Mouse (Mus musculus) forebrain, embryonic 11.5 days (tissue): ENCODE measurements at regions not wholly inside any gene's neighbourhood (a gene's known extent, or its start where the extent isn't known, plus 50 kb on each side); places are given as distances from the start of the nearest gene placed in this dataset.

Experiments used
- ATAC-seq: fragments of 200-750 bp; cut with Nextera tagmentation; replicated peaks from 2 replicates; pipeline ENCODE4 v1.8.0; 2017; ENCODE audit warnings: moderate TSS enrichment; ENCODE audit not compliant: low FRiP score
- DNase-seq: peaks from one replicate; pipeline ENCODE4 v3.0.0-alpha.2; 2017; ENCODE audit warnings: low spot score
- H3K27ac ChIP-seq: fragments of 300-500 bp; sonication (generic); 2 replicates; pipeline ENCODE4 v1.5.1; 2014; ENCODE audit warnings: low read depth, low read length
- H3K27me3 ChIP-seq: fragments of 300-500 bp; sonication (generic); 2 replicates; pipeline ENCODE4 v1.6.1; 2014; ENCODE audit warnings: mild to moderate bottlenecking, low read length, mixed read lengths; ENCODE audit not compliant: control insufficient read depth, insufficient read depth
- H3K36me3 ChIP-seq: fragments of 300-500 bp; sonication (generic); 2 replicates; pipeline ENCODE4 v1.6.1; 2014; ENCODE audit warnings: mild to moderate bottlenecking, low read length, moderate library complexity, mixed read lengths; ENCODE audit not compliant: control insufficient read depth, insufficient read depth
- H3K4me1 ChIP-seq: fragments of 300-500 bp; sonication (generic); replicated peaks from 2 replicates; pipeline ENCODE4 v1.6.1; 2014; ENCODE audit warnings: low read length, mixed read lengths; ENCODE audit not compliant: control insufficient read depth, insufficient read depth
- H3K4me2 ChIP-seq: fragments of 300-500 bp; sonication (generic); 2 replicates; pipeline ENCODE4 v1.6.1; 2014; ENCODE audit warnings: low read depth, mild to moderate bottlenecking, low read length, moderate library complexity, mixed read lengths; ENCODE audit not compliant: severe bottlenecking
- H3K4me3 ChIP-seq: fragments of 300-500 bp; sonication (generic); 2 replicates; pipeline ENCODE4 v1.5.1; 2014; ENCODE audit warnings: low read depth, low read length
- H3K9ac ChIP-seq: fragments of 300-500 bp; sonication (generic); 2 replicates; pipeline ENCODE4 v1.6.1; 2014; ENCODE audit warnings: low read length
- H3K9me3 ChIP-seq: fragments of 300-500 bp; sonication (generic); 2 replicates; pipeline ENCODE4 v1.6.1; 2016; ENCODE audit warnings: low read length, mixed read lengths; ENCODE audit not compliant: control insufficient read depth
- WGBS: fragments of 180-500 bp; shearing (Covaris S2); extraction: QIAGEN DNeasy Blood & Tissue Kit; methylation state at CpG from one replicate; pipeline ENCODE4 v1.1.7; 2014; 5-methylcytosine and 5-hydroxymethylcytosine counted together

DNA sequence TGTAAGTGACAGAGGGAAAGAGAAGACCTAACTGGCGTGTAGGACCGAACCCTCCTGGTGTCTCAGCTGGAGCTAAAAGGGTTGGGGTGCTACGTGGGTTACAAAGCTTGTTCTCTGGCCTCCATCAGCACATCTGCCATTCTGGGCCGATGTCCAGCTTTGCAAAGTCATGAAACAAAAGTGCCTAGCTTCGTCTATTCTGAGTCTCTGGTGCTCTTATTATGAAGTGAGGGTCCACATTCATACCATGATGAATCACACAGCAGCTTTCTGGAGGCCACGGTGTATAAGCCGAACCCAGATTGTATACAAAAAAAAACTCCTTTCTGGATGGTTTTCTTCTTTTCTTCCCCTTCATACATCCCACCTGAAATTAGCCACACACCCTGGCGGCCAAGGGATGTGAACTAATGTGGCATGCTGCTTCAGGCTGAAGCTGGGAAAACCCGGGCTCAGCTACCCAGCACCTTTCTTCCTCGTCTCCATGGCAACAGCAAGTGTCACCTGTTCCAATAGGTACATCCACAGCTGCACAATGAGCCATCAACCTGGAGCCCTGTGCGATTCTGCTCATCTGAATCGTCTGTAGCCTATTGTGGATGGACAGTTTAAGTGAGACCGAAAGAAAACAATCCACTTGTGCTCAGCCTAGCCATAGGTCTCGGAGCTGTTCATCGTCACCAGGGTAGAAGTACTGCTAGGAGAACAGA, 89.5 kb upstream of the Cbln4 start:
- Histone ChIP-seq H3K9me3 (no peaks in the 10 kb centered on the region), H3K27me3 (no peaks in the 10 kb centered on the region), H3K36me3 (no peaks in the 10 kb centered on the region), H3K4me1 (no peaks in the 10 kb centered on the region), H3K27ac (no peak overlapping the region), H3K4me2 (no peak overlapping the region), H3K9ac (no peak overlapping the region), H3K4me3 (no peak overlapping the region)
- WGBS: 81% methylated on average over 15 of the region's 15 CpGs
- DNase-seq (no peak), ATAC-seq (no peak)

DNA sequence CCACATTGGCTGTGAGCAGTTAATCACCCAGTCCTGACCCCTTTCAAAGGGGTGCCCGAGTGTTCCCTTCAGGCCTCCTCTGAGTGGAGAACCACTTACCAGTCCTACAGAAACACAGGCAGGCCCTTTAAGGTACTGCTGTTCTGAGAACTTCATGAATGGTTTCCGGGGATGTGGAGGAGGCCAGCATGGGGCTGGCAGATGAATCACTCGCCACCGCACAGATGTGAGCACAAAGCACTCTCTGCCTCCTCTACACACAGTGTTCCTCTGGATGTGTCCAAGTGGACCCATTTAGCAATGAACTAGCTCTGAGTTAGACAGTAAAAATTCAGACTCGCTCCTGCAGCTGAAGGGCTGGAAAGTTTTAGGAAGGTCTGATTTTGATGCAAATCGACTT, 96.8 kb upstream of the Cbln4 start:
- H3K4me3 ChIP-seq: no peak overlapping the region
- 37% methylated on average over 6 of the region's 6 CpGs for WGBS
- H3K9me3 ChIP-seq: no peaks in the 10 kb centered on the region; the same call in 1 of the 2 replicates
- H3K9ac ChIP-seq: no peak overlapping the region; the same call in 1 of the 2 replicates
- H3K36me3 ChIP-seq: no peaks in the 10 kb centered on the region
- ATAC-seq: 0 out of 2 replicates have a peak, but pooled peaks have one; percentile 18
- DNase-seq: no peak
- no peaks in the 10 kb centered on the region; the same call in 1 of the 2 replicates for H3K4me1 ChIP-seq
- no peaks in the 10 kb centered on the region for H3K27me3 ChIP-seq
- H3K27ac ChIP-seq: no peak overlapping the region
- H3K4me2 ChIP-seq: no peak overlapping the region

- Histone ChIP-seq H3K36me3 (no peaks in the 10 kb centered on the region), H3K27ac (no peak overlapping the region), H3K4me3 (no peak overlapping the region), H3K4me1 (no peaks in the 10 kb centered on the region; the same call in 1 of the 2 replicates), H3K9me3 (no peaks in the 10 kb centered on the region; the same call in 1 of the 2 replicates), H3K27me3 (no peaks in the 10 kb centered on the region), H3K9ac (no peak overlapping the region), H3K4me2 (no peak overlapping the region)
- 83% methylated on average over 9 of the region's 9 CpGs for WGBS
- no peak for DNase-seq
- ATAC-seq: no peak
These were observed 100.0 kb upstream of the Cbln4 start for GRCm38 (mm10) chr2:172143269-172143668.

- 83% methylated on average over 4 of the region's 4 CpGs for WGBS
- no peak for ATAC-seq
- Histone ChIP-seq H3K9ac (no peak overlapping the region), H3K27me3 (no peaks in the 10 kb centered on the region), H3K4me2 (no peak overlapping the region), H3K4me3 (no peak overlapping the region), H3K4me1 (no peaks in the 10 kb centered on the region), H3K27ac (no peak overlapping the region), H3K9me3 (no peaks in the 10 kb centered on the region; the same call in 1 of the 2 replicates), H3K36me3 (no peaks in the 10 kb centered on the region)
- DNase-seq: no peak
These were observed 99.6 kb upstream of the Mc3r start for GRCm38 (mm10) chr2:172148736-172149135.

DNA sequence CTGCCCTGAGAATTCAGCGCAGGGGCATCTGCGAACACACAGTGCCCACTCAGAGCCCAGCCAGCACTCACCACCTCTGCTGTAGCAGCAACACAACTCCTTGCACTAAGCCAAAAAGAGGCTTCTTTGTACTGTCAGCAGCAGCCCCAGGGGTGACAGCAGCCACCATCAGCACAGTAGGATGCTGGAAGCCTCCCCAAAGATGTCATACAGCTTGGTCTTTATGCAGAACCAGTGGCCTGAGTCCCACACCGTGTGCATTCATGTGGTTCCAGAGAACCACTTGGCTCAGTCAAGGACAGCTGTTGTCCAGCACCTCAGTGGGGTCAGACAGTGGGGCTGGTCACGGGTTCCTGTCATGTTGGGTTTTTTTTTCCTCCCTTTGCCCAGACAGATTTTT, 98.6 kb upstream of the Mc3r start:
- no peaks in the 10 kb centered on the region for H3K36me3 ChIP-seq
- no peak overlapping the region for H3K27ac ChIP-seq
- 78% methylated on average over 4 of the region's 4 CpGs for WGBS
- no peak for DNase-seq
- H3K27me3 ChIP-seq: no peaks in the 10 kb centered on the region
- H3K9me3 ChIP-seq: no peaks in the 10 kb centered on the region; the same call in 1 of the 2 replicates
- H3K4me2 ChIP-seq: no peak overlapping the region
- no peak overlapping the region for H3K9ac ChIP-seq
- no peak overlapping the region for H3K4me3 ChIP-seq
- no peaks in the 10 kb centered on the region for H3K4me1 ChIP-seq
- ATAC-seq: no peak

DNA sequence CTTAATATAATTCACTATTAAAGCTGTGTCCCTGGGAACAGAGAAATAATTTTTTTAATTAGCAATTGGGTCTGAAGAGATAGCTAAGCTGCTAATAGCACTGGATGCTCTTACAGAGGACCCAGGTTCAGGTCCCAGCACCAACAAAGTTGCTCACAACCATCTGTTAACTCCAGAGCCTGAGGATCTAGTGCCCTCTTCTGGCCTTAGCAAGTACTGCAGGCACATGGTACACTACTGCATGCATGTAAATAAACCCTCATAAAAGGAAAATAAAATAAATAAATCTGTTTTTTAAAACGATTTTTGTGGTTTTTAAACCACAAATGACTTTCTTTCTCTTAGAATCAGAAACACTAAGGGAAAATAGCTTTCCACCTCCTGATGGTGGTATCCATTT, 97.4 kb upstream of the Mc3r start:
- Histone ChIP-seq H3K27ac (no peak overlapping the region), H3K4me2 (no peak overlapping the region), H3K27me3 (no peaks in the 10 kb centered on the region), H3K4me1 (no peaks in the 10 kb centered on the region), H3K9ac (no peak overlapping the region), H3K36me3 (no peaks in the 10 kb centered on the region), H3K9me3 (no peaks in the 10 kb centered on the region; the same call in 1 of the 2 replicates), H3K4me3 (no peak overlapping the region)
- ATAC-seq (no peak), DNase-seq (no peak)
- 58% methylated on average over 1 of the region's 1 CpGs for WGBS

GRCm38 (mm10) chr2:172159909-172160308, 88.4 kb upstream of the Mc3r start:
- ATAC-seq (no peak), DNase-seq (no peak)
- H3K9me3 ChIP-seq: no peaks in the 10 kb centered on the region
- H3K27me3 ChIP-seq: no peaks in the 10 kb centered on the region
- H3K4me1 ChIP-seq: no peaks in the 10 kb centered on the region
- H3K27ac ChIP-seq: no peak overlapping the region
- H3K4me2 ChIP-seq: no peak overlapping the region
- H3K9ac ChIP-seq: no peak overlapping the region
- H3K36me3 ChIP-seq: no peaks in the 10 kb centered on the region
- no peak overlapping the region for H3K4me3 ChIP-seq
- WGBS: 91% methylated on average over 16 of the region's 16 CpGs

DNA sequence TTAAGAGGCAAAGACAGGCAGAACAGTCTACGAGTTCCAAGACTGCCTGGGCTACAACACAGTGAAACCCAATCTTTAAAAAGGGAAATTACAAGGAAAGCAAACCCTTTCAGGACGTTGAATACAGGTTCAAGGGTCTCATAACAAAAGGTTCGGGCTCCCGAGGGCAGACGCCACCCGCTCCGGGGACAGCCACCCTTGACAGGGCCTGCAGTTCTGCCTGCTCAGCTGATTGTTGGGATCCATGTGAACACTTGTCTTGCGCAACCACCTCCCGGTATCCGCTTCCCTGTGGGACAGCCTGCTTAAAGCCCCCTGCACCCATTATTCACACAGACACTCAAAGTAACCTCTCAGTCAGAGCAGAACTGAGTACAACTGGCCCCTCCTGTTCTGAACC, 70.9 kb upstream of the Mc3r start:
- DNase-seq: no peak

DNA sequence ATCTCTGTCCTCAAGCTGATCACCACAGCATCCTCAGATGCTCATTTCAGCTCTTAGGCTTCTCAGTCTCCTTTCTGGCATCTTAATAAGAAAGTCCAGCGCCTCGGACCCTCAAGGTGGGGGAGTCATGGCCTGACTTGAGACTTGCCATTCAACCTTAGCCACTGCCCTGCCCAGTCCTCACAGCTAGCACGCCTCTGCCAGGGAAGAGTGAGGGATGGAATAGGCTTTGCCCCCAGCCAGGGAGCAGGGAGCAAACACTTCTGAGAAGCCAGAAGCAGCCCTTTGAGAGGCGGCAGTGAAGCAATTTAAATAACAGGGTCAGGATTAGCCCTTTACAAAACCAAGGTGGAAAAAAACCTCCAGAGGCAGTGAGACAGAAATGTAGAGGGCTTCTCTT, 69.0 kb upstream of the Mc3r start:
- H3K4me3 ChIP-seq: no peak overlapping the region
- H3K36me3 ChIP-seq: no peaks in the 10 kb centered on the region
- no peaks in the 10 kb centered on the region for H3K4me1 ChIP-seq
- 32% methylated on average over 4 of the region's 4 CpGs for WGBS
- no peak overlapping the region for H3K4me2 ChIP-seq
- H3K27ac ChIP-seq: no peak overlapping the region
- no peaks in the 10 kb centered on the region for H3K9me3 ChIP-seq
- no peaks in the 10 kb centered on the region for H3K27me3 ChIP-seq
- ATAC-seq (no peak), DNase-seq (no peak)
- H3K9ac ChIP-seq: no peak overlapping the region

More for the DNA sequence above, 70.9 kb upstream of the Mc3r start:
- H3K4me3 ChIP-seq: no peak overlapping the region
- H3K27me3 ChIP-seq: no peaks in the 10 kb centered on the region
- H3K36me3 ChIP-seq: no peaks in the 10 kb centered on the region
- 86% methylated on average over 10 of the region's 10 CpGs for WGBS
- H3K9ac ChIP-seq: no peak overlapping the region
- ATAC-seq: no peak
- H3K9me3 ChIP-seq: no peaks in the 10 kb centered on the region
- no peak overlapping the region for H3K4me2 ChIP-seq
- H3K4me1 ChIP-seq: no peaks in the 10 kb centered on the region
- H3K27ac ChIP-seq: no peak overlapping the region
